10 mouse cellular contexts compared by ENCODE assay signal in the genomic region with DNA sequence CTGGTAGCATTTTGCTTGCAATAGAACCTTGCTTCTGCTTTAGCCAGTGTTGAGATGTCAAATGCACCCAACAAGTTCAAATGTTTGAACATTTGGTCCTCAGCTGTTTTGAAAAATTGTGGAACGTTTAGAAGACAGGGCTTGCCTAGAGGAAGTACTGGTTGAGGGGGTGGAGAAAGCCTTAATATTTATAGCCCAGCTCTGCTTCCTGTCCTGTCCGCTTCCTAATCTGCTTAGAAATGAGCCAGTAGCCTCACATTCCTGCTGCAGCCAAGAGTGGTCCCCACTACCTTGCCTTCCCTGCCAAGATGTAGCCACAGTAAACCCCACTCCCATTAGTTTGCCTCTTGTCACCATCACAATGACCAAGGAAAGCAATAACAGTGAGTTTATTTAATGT. TPM values are rescaled to one million over a fixed set of nuclear protein-coding genes. Genes with fewer than 3 reads are reported as not detected.
DNase-seq lines count a peak whose midpoint lies in the region; ATAC-seq and TF ChIP-seq lines count a peak whose summit lies in the region.
"Had no signal": no experiment of that assay in that cellular context is flagged by ENCODE, and none has a peak within 500 bp of the region (broad histone marks: within the 10 kb centered on the region; RNA-seq: fewer than 3 reads in every experiment).

No protein-coding gene starts in this region.

- intact Hi-C loops in heart, adult 2 months (cut with DNase I) = no loop called here

- peak overlapping the region; percentile 72 for H3K27ac ChIP-seq in heart, adult 2 months
- H3K27ac ChIP-seq in heart, embryonic 10.5 days = no peak overlapping the region
- no peak overlapping the region for H3K27ac ChIP-seq in embryonic facial prominence, embryonic 10.5 days (replicated peaks)
- H3K27ac ChIP-seq in hindbrain, embryonic 14.5 days = no peak overlapping the region
- H3K27ac ChIP-seq: liver, embryonic 14.5 days had no signal

- peak overlapping the region; percentile 10 for H3K4me3 ChIP-seq in heart, adult 2 months
- no peak overlapping the region for H3K4me3 ChIP-seq in heart, embryonic 10.5 days
- H3K4me3 ChIP-seq in embryonic facial prominence, embryonic 10.5 days = no peak overlapping the region
- no peak overlapping the region for H3K4me3 ChIP-seq in hindbrain, embryonic 14.5 days (replicated peaks; ENCODE audit: low read length)

- peaks cover 2% of the 10 kb centered on the region for H3K79me2 ChIP-seq in heart, adult 2 months (replicated peaks; ENCODE audit: control insufficient read depth, insufficient read depth, low read length)

- DNase-seq in heart, adult 2 months = peak; percentile 27 to 29
- DNase-seq in heart, embryonic 10.5 days (ENCODE audit: low spot score) = no peak
- peak; percentile 18 to 25 for DNase-seq in spleen, postnatal 36 days (ENCODE audit: low spot score in 2 of 2)
- DNase-seq in spleen, postnatal 4 days (ENCODE audit: low spot score in 2 of 2) = no peak
- peak; percentile 16 for DNase-seq in kidney, postnatal 10 days
- DNase-seq in yolk sac, embryonic 10.5 days (ENCODE audit: low spot score) = no peak
- no peak for DNase-seq in embryonic facial prominence, embryonic 10.5 days (ENCODE audit: low spot score)
- DNase-seq in hindbrain, embryonic 14.5 days (ENCODE audit: low spot score) = no peak
- DNase-seq: cerebellum, postnatal 36 days had no signal

- H3K36me3 ChIP-seq in heart, adult 2 months (ENCODE audit: control insufficient read depth, insufficient read depth, low read length) = peaks cover 17% of the 10 kb centered on the region
- H3K36me3 ChIP-seq in heart, embryonic 10.5 days = peaks cover 41% of the 10 kb centered on the region
- H3K36me3 ChIP-seq in embryonic facial prominence, embryonic 10.5 days (replicated peaks) = peaks cover 75% of the 10 kb centered on the region
- H3K36me3 ChIP-seq in hindbrain, embryonic 14.5 days (replicated peaks; ENCODE audit: control insufficient read depth, insufficient read depth) = peaks cover 5% of the 10 kb centered on the region; the same call in 1 of the 2 replicates

- no peaks in the 10 kb centered on the region for H3K9me3 ChIP-seq in heart, embryonic 10.5 days
- H3K9me3 ChIP-seq in embryonic facial prominence, embryonic 10.5 days = peaks cover 7% of the 10 kb centered on the region; the same call in 1 of the 2 replicates
- 0 out of 2 replicates have a peak, but pooled peaks cover 5% of the 10 kb centered on the region for H3K9me3 ChIP-seq in hindbrain, embryonic 14.5 days (ENCODE audit: control insufficient read depth, low read length)

- H3K9ac ChIP-seq in heart, adult 2 months (ENCODE audit: low read depth, low read length) = no peak overlapping the region
- no peak overlapping the region for H3K9ac ChIP-seq in hindbrain, embryonic 14.5 days
- H3K9ac ChIP-seq: liver, embryonic 14.5 days had no signal

- TF ChIP-seq CTCF in heart, adult 2 months (IDR thresholded peaks at IDR 0.05) = no peak

- TF ChIP-seq EP300 in heart, adult 2 months (IDR thresholded peaks at IDR 0.05; ENCODE audit: insufficient read depth, low read depth, low read length) = no peak

- H3K27me3 ChIP-seq in heart, adult 2 months (ENCODE audit: control insufficient read depth, insufficient read depth, low read length) = no peaks in the 10 kb centered on the region
- no peaks in the 10 kb centered on the region for H3K27me3 ChIP-seq in heart, embryonic 10.5 days (ENCODE audit: insufficient read depth, poor library complexity, severe bottlenecking)
- H3K27me3 ChIP-seq in embryonic facial prominence, embryonic 10.5 days (replicated peaks; ENCODE audit: low read depth, poor library complexity, severe bottlenecking) = no peaks in the 10 kb centered on the region
- no peaks in the 10 kb centered on the region for H3K27me3 ChIP-seq in hindbrain, embryonic 14.5 days (ENCODE audit: control insufficient read depth, insufficient read depth, low read length)

- WGBS in heart, adult 2 months = 13% methylated on average over 2 of the region's 2 CpGs
- 39% methylated on average over 2 of the region's 2 CpGs for WGBS in heart, embryonic 10.5 days
- WGBS in embryonic facial prominence, embryonic 10.5 days = 83% methylated on average over 2 of the region's 2 CpGs
- WGBS in hindbrain, embryonic 14.5 days = 87% methylated on average over 2 of the region's 2 CpGs

- H3K4me2 ChIP-seq in hindbrain, embryonic 14.5 days (replicated peaks) = no peak overlapping the region

- no peak for ATAC-seq in hindbrain, embryonic 14.5 days (ENCODE audit: low FRiP score)

- H3K4me1 ChIP-seq in heart, adult 2 months (ENCODE audit: control insufficient read depth, insufficient read depth, low read length) = peaks cover 13% of the 10 kb centered on the region
- peaks cover 4% of the 10 kb centered on the region; the same call in 1 of the 2 replicates for H3K4me1 ChIP-seq in heart, embryonic 10.5 days
- H3K4me1 ChIP-seq in embryonic facial prominence, embryonic 10.5 days = no peaks in the 10 kb centered on the region
- H3K4me1 ChIP-seq in hindbrain, embryonic 14.5 days (replicated peaks; ENCODE audit: control insufficient read depth, insufficient read depth, low read length) = 0 out of 2 replicates have a peak, but pooled peaks cover 1% of the 10 kb centered on the region

- TF ChIP-seq POLR2A in heart, adult 2 months (IDR thresholded peaks at IDR 0.05; ENCODE audit: insufficient read depth, low read depth, low read length) = peak; percentile 62; the same call in 1 of the 2 replicates

RNA-seq across cellular contexts. Expression of gene Gabpb1, which starts 6.2 kb away (rescaled TPM):
- total RNA-seq in heart, adult 2 months (2021) = 10 to 100 TPM; 10.6 to 13.1 TPM
- 5.8 and 9.7 TPM in 2 replicates for polyA plus RNA-seq in heart, adult 2 months (2012; rRNA removed)
- polyA plus RNA-seq in heart, embryonic 10.5 days (2016; fragmentation: Nextera tagmentation; extraction: Ambion mirVana) = 42.3 and 48.6 TPM in 2 replicates
- 80.6 and 87.3 TPM in 2 replicates for polyA plus RNA-seq in embryonic facial prominence, embryonic 10.5 days (2016; fragmentation: Nextera tagmentation; extraction: Ambion mirVana)
- polyA plus RNA-seq in hindbrain, embryonic 14.5 days (2014; fragmentation: Nextera tagmentation; extraction: Ambion mirVana) = 41.7 and 43.8 TPM in 2 replicates

RNA-seq across cellular contexts. Expression of gene Usp8, which starts 24.8 kb away (rescaled TPM):
- 10 to 100 TPM; 27.4 to 28.4 TPM for total RNA-seq in heart, adult 2 months (2021)
- 11.1 and 18.9 TPM in 2 replicates for polyA plus RNA-seq in heart, adult 2 months (2012; rRNA removed)
- 40.3 and 42.4 TPM in 2 replicates for polyA plus RNA-seq in heart, embryonic 10.5 days (2016; fragmentation: Nextera tagmentation; extraction: Ambion mirVana)
- 42.1 and 44.0 TPM in 2 replicates for polyA plus RNA-seq in embryonic facial prominence, embryonic 10.5 days (2016; fragmentation: Nextera tagmentation; extraction: Ambion mirVana)
- polyA plus RNA-seq in hindbrain, embryonic 14.5 days (2014; fragmentation: Nextera tagmentation; extraction: Ambion mirVana) = 30.0 and 35.2 TPM in 2 replicates

Comparison
In these comparisons a context has a peak if more than half of its experiments do, and no peak if none do; other contexts are left out.
1. DNase-seq: peak in heart, adult 2 months (2 of 2), spleen, postnatal 36 days (2 of 2) and kidney, postnatal 10 days (single experiment); none in heart, embryonic 10.5 days (single experiment), spleen, postnatal 4 days (0 of 2), yolk sac, embryonic 10.5 days (single experiment), embryonic facial prominence, embryonic 10.5 days (single experiment) and hindbrain, embryonic 14.5 days (single experiment).